Mouse (Mus musculus) natural killer cell, adult 2 months (primary cell): Measurements from ENCODE around the gene Camk1d.

Source experiments
- DNase-seq, 2 experiments: peaks; one replicate each; pipeline ENCODE4 v3.0.0; 2022; ENCODE audit warnings: low spot score in 2 of 2

Gene Camk1d

GRCm38 (mm10) chr2:5479886-5480285 lies 234.4 kb downstream of the Camk1d start:
- no peak for DNase-seq

GRCm38 (mm10) chr2:5478709-5479108 lies 235.6 kb downstream of the Camk1d start:
- no peak for DNase-seq

DNA sequence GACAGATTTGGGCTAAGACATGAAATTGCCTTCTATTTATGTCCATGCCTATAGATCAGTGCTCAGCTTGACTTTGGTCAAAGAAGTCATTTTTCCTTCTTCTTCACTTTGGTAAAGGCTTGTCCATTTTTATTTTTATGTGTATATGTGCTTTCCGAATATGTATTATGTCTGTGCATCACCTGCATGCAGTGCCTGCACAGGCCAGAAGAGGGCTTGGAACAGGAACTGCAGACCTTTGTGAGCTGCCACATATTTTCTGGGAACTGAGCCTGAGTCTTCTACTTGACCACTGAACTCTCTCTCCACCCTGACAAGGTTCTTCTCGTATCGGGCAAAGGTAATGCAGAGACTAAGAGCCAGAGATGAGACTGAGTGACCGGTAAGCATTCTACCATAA lies 236.1 kb downstream of the Camk1d start:
- DNase-seq = no peak

DNA sequence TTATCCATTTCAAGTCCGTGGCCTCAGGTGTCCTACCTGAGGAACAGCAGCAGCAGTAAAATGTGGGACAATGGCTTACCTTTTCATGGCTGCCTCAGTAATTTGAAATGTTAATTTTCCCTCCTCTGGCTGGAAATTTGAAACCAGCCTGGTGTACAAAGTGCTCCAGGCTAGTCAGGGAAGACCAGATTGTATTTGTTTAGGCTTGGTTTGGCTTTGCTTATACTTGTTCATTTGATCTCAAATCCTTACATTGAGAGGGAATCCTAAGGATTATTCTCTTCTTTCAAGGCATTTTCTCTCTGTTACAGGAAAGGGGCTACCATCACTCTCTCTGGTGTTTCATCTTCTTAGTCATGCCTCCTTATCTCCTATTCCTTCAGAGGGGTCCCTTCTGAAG lies 236.8 kb downstream of the Camk1d start:
- no peak for DNase-seq

GRCm38 (mm10) chr2:5469366-5469941 lies 244.9 kb downstream of the Camk1d start:
- no peak for DNase-seq

- no peak for DNase-seq
Measured at GRCm38 (mm10) chr2:5467537-5467936, 246.8 kb downstream of the Camk1d start.

DNA sequence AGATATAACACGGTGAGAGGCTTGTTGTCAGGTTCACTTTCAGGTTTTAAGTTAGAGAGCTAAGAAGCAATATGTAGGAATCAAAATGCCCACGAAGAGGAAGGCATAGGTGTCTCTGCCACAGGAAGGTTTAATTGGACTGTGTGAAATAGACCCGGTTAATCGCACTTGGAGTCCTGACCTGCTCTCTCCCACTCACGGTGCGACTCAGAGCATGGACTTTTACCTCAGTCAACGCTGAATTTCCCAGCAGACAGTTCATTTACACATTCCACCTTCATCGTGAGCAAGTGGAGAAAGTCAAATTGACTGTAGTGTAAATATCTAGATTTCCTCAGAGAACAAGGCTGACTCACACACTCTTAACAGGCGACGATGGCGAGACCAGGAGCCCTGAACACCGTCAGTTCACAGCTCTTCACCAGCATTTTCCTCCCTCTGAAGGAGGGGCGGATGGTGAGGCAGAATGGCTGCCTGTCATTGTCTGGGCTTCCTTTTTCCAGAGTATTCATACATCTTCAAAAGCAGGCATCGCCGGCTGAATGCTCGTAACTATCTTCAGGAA lies 255.6 kb downstream of the Camk1d start:
- no peak for DNase-seq

- no peak for DNase-seq
Measured at GRCm38 (mm10) chr2:5458075-5458494, 256.2 kb downstream of the Camk1d start.

GRCm38 (mm10) chr2:5456108-5456507 lies 258.2 kb downstream of the Camk1d start:
- no peak for DNase-seq

DNA sequence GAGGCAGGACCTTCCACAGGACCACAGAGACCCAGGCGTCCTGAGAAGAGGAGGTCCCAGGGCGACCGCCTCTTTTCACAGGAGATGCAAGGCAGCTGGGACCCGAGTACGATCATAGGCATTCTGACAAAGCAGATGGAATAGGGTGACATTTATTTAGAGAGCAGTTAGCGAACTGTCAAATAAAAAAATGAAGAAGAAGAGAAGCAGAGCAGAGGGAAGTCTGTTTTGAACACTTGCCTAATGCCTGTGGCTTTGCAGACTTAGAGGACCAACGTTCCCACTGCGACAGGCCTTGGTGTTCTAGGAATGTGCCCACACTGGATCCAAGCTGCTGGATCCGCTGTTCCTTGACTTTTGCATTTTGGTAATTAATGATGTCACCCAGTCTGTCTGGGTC lies 259.5 kb downstream of the Camk1d start:
- DNase-seq = no peak

DNA sequence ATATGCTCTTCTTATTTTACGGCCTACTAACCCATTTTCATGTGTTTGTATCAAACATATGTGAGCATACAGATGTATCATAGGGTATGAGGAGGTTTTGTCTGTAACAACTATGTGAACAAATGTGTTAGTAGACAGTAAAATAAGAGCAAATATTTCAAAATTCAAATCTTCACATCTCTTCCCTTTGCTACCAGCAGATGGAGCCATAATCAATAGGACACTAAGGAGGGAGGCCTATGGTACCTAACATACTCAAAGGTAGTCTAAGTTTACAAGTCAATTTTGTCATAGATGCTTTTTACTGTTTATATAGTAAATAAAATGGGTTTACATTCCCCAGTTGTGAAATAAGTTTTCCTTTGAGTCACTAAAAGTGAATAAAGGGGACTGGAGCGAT lies 262.7 kb downstream of the Camk1d start:
- no peak for DNase-seq

DNA sequence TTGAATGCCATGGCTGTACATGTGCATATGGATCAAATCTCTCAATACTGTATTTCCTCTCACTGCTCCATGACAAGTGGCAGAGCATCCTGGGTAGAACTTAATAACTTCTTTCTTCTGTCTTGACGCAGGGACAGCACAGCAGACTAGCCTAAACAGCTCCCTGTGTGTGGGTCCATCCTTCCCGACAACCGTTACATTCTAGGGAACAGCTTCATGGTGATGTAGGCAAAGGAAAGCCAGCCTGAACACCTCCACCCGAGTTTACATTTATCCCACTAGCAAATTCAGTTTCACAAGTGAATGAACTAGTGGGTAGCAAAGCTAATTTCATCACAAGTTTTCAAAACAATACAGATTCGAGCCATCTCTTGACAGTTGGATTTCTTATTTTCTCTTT lies 269.0 kb downstream of the Camk1d start:
- no peak for DNase-seq

GRCm38 (mm10) chr2:5437690-5438089 lies 276.6 kb downstream of the Camk1d start:
- no peak for DNase-seq

DNA sequence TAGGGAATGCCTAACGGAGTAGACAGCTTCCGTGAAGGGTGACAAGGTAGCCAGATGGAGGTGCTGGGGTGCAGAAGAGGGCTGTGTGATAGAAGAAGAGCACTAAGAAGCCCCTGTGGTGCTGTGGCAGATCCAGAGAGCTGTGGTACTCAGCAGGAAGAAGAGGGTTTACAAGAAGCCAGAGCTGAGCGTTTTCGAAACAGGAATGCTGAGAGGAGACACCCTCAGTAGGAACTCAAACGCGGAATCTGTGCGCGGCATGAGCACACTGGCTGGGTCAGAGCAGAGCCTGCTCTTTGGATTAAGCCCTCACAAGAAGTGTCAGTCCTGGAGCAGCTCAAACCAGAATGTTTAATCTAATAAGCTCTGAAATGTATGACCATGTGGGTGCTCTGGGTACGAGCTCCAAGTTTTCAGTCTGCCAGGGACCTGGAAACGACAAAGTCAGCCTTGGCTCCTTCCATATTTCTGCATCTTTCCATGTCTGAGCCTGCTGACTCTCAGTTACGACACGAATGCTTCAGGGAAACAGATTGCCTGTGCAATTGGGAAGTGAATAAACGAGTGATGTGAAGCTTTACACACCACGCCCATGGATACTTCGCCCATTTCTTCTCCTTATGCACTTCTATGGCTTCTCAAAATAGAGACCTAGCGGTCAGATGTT lies 278.6 kb downstream of the Camk1d start:
- DNase-seq = no peak

- DNase-seq = peak in 1 of 2 experiments; percentile 21
Measured at GRCm38 (mm10) chr2:5431309-5431708, 283.0 kb downstream of the Camk1d start.

DNA sequence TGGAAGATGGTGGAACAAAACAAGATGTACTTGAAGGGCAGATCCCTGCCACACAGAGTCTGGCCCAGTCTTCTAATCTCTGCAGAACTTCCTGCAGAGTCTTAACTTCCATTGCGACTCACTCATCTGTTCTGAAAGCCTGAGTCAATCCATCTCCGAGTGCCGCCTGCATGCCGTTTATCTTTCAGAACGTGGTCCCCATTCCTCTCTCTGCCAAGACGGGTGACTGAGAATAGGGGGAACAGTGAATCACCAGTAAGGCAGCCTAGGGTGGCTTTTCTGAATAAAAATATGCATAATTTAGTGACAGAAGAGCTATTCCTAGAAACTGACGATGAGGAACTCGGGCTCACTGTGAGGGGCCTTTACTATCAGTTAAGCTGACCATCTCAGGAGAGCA lies 284.4 kb downstream of the Camk1d start:
- no peak for DNase-seq

DNA sequence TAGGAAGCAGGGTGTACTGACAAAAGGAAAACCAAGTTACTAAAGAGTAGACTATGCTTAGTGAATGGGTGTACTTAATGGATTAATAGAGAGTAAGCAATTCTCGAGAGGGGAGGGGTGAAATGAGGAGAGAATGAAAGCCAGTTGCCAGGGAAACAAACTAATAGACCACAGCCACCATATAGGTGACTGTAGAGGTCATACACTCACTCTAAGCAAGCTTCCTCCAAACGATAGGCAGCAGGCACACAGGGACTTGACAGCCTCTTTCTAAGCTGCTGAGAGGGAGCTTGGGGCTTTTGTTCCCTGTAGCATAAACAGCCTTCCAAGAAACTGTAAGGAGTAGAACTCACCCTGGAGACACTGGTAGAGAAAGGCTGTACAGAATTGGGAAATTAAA lies 288.2 kb downstream of the Camk1d start:
- no peak for DNase-seq

DNA sequence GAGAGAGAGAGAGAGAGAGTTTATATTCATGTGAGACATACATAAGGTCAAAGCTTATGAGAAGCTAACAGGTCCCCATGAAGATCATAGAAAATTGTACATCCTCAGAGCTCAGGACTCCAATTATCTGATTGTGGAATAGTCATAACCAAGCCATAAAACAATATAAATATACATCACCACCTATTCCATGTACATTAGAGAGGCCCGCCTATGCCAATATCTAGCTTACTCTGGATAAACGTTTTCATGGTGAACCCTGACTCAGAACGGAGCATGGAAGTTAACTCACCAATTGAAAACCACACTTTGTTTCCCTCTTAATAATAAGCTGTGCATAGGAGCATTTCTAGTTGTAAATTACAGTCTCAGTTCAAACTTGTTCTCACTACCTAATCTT lies 288.7 kb downstream of the Camk1d start:
- DNase-seq = no peak

DNA sequence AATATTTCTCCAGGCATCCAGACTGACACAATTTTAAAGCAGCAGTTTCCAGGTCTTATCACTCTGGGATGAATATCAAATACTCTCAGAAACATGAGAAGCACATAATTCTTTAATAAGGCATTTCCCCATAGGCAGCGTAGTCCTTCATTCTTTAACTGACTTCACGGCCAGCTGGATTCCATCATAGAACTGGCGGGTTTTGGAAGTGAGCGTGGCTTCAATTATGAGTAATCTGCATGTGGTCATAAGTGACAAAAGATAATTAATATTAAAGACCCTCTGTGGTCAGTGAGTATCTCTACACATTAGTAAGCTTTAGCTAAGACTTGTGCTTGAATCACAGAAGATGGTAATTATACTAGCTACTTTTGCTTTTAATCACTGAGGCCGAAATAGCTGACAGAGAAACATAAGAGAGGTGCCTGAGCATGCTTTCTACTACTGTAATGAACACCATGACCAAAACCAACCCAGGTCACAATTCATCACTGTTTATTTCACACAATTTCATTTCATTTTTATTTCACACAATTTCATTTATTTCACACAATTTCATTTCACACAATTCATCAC lies 293.6 kb downstream of the Camk1d start:
- DNase-seq = no peak

- no peak for DNase-seq
Measured at GRCm38 (mm10) chr2:5418802-5419201, 295.5 kb downstream of the Camk1d start.

GRCm38 (mm10) chr2:5417158-5418032 lies 296.9 kb downstream of the Camk1d start:
- DNase-seq = peak in 1 of 2 experiments; percentile 49

GRCm38 (mm10) chr2:5411774-5412173 lies 302.5 kb downstream of the Camk1d start:
- DNase-seq = no peak
